Mouse (Mus musculus): ENCODE data around the gene Sap30bp. TPM values are rescaled to one million over a fixed set of nuclear protein-coding genes. Genes with fewer than 3 reads are reported as not detected.

Sap30bp gene
- polyA plus RNA-seq, 1 experiment: 53.5 TPM

DNA sequence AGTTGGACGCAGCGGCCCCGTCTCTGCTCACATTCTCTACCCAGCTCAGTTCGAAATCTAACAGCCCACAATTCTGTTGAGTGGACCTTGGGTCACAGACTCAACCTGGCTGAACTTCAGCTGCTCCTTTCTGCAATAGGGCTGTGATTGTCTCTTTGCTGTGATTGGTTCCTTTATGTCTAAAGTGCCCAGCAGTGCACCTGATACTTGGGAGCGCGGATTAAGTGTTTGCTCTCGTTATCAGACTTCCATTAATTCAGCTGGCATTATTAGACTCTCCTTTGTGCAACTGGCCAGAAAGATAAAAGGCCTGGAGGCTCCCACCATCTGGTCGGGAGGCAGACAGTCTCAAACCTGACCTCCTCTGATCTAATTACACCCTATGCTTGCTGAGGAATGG, 81.7 kb downstream of the Sap30bp start:
- Histone ChIP-seq H3K4me3 (replicated peaks; ENCODE audit: insufficient read depth, low read depth, low read length) (no peak overlapping the region), H3K27me3 (ENCODE audit: control insufficient read depth, insufficient read depth, low read length) (no peaks in the 10 kb centered on the region), H3K4me1 (ENCODE audit: control insufficient read depth, insufficient read depth, low read length) (peaks cover 21% of the 10 kb centered on the region), H3K27ac (ENCODE audit: insufficient read depth, low read length) (no peak overlapping the region)
- DNase-seq: no peak
- 63% methylated on average over 8 of the region's 8 CpGs for WGBS
- TF ChIP-seq POLR2A (IDR thresholded peaks at IDR 0.05; ENCODE audit: borderline replicate concordance, insufficient read depth, low read length) (no peak), CTCF (IDR thresholded peaks at IDR 0.05; ENCODE audit: borderline replicate concordance, insufficient read depth, low read depth, low read length) (no peak)

Other genes starting within 250 kb of the Sap30bp start
- gene Grb2, start 224.7 kb upstream of the Sap30bp start, polyA plus RNA-seq (2012; rRNA removed): 132 and 149 TPM in 2 replicates
- 54.2 and 57.4 TPM in 2 replicates for gene Tmem94, start 167.8 kb upstream of the Sap30bp start, polyA plus RNA-seq (2012; rRNA removed)
- gene Caskin2, start 119.6 kb upstream of the Sap30bp start, polyA plus RNA-seq (2012; rRNA removed): 16.5 and 17.1 TPM in 2 replicates
- gene Tsen54, start 118.6 kb upstream of the Sap30bp start, polyA plus RNA-seq (2012; rRNA removed): 21.1 and 25.0 TPM in 2 replicates
- gene Llgl2, start 109.2 kb upstream of the Sap30bp start, polyA plus RNA-seq (2012; rRNA removed): 1.8 and 2.5 TPM in 2 replicates
- gene Myo15b, start 74.9 kb upstream of the Sap30bp start, polyA plus RNA-seq (2012; rRNA removed): 0.16 and 0.32 TPM in 2 replicates
- gene Smim5, start 33.3 kb upstream of the Sap30bp start, polyA plus RNA-seq (2012; rRNA removed): 1.3 and 1.7 TPM in 2 replicates
- 0.11 TPM in 1 of 2 replicates, not detected in the other for gene Smim6, start 21.3 kb upstream of the Sap30bp start, polyA plus RNA-seq (2012; rRNA removed)
- gene Recql5, start 195 bp downstream of the Sap30bp start, polyA plus RNA-seq (2012; rRNA removed): 24.7 and 28.5 TPM in 2 replicates
- 21.6 and 28.6 TPM in 2 replicates for gene Itgb4, start 41.4 kb downstream of the Sap30bp start, polyA plus RNA-seq (2012; rRNA removed)
- gene Galk1, start 79.4 kb downstream of the Sap30bp start, polyA plus RNA-seq (2012; rRNA removed): 14.8 and 15.1 TPM in 2 replicates
- gene H3f3b, start 94.7 kb downstream of the Sap30bp start, polyA plus RNA-seq (2012; rRNA removed): 456 and 541 TPM in 2 replicates
- 48.1 and 49.1 TPM in 2 replicates for gene Unk, start 97.0 kb downstream of the Sap30bp start, polyA plus RNA-seq (2012; rRNA removed)
- 3.8 and 5.7 TPM in 2 replicates for gene Unc13d, start 144.7 kb downstream of the Sap30bp start, polyA plus RNA-seq (2012; rRNA removed)
- 509 and 539 TPM in 2 replicates for gene Wbp2, start 153.7 kb downstream of the Sap30bp start, polyA plus RNA-seq (2012; rRNA removed)
- 4.1 TPM in 2 replicates for gene Trim47, start 193.9 kb downstream of the Sap30bp start, polyA plus RNA-seq (2012; rRNA removed)
- gene Trim65, start 197.8 kb downstream of the Sap30bp start, polyA plus RNA-seq (2012; rRNA removed): 7.9 and 9.3 TPM in 2 replicates
- 61.9 and 66.2 TPM in 2 replicates for gene Mrpl38, start 205.6 kb downstream of the Sap30bp start, polyA plus RNA-seq (2012; rRNA removed)
- 81.1 and 83.0 TPM in 2 replicates for gene Fbf1, start 234.9 kb downstream of the Sap30bp start, polyA plus RNA-seq (2012; rRNA removed)